Mouse (Mus musculus): ENCODE measurements around the gene Cdr2l. TPM values are rescaled to one million over a fixed set of nuclear protein-coding genes. Genes with fewer than 3 reads are reported as not detected.

Gene Cdr2l
- polyA plus RNA-seq, 1 experiment from 2014 or later = 29.7 TPM

DNA sequence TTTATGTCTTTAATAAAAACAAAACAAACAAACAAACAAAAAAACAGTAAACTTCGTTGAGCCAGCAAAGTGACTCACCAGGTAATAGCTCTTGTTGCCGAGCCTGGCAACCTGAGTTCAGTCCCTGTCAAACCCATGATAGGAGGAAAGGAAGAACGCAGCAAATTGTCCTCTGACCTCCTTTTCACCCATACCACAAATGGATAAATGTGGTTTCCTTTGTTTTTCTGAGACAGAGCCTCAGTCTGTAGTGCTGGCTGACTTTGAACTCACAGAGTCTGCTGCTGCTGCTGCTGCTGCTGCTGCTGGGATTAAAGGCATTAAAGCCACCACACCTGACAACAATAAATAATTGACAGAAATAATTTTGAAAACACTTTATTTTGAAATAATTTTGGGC lies 41.4 kb downstream of the Cdr2l start:
- WGBS = 84% methylated on average over 3 of the region's 3 CpGs
- Histone ChIP-seq H3K4me3 (ENCODE audit: low read depth, low read length) (no peak overlapping the region), H3K36me3 (ENCODE audit: control insufficient read depth, insufficient read depth, low read length) (no peaks in the 10 kb centered on the region; the same call in 1 of the 2 replicates), H3K4me1 (replicated peaks; ENCODE audit: control insufficient read depth, insufficient read depth, low read length) (peaks cover 8% of the 10 kb centered on the region), H3K27ac (ENCODE audit: low read depth, low read length) (no peak overlapping the region), H3K4me2 (ENCODE audit: low read depth, low read length, severe bottlenecking) (no peak overlapping the region), H3K9me3 (ENCODE audit: control insufficient read depth, low read length) (no peaks in the 10 kb centered on the region), H3K9ac (ENCODE audit: low read length) (no peak overlapping the region), H3K27me3 (ENCODE audit: control insufficient read depth, insufficient read depth, low read length) (no peaks in the 10 kb centered on the region)
- DNase-seq (ENCODE audit: low spot score) (no peak), ATAC-seq (replicated peaks; ENCODE audit: low FRiP score) (no peak)

DNA sequence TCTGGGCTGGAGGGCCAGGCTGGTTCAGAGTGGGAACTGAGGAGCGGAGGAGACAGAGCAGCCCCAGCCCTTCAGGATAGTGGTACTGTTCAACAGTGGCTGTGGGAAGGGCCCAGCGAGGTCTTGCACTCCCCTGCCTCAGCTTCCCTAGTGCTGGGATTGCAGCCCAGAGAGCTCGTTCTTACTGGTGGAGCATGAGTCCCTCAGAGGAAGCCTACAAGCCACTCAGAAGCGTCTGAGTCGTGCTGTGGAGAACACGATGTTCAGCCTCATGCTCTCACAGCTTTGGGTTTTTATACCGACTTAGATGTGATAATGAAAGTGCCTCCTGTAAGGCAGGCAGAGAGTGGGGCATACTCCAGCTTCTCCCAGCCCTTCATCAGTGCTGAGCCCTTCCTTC lies 43.0 kb downstream of the Cdr2l start:
- Histone ChIP-seq H3K9ac (ENCODE audit: low read length) (no peak overlapping the region), H3K4me3 (ENCODE audit: low read depth, low read length) (no peak overlapping the region), H3K27ac (ENCODE audit: low read depth, low read length) (no peak overlapping the region), H3K4me1 (replicated peaks; ENCODE audit: control insufficient read depth, insufficient read depth, low read length) (no peaks in the 10 kb centered on the region; the same call in 1 of the 2 replicates), H3K36me3 (ENCODE audit: control insufficient read depth, insufficient read depth, low read length) (peaks cover 1% of the 10 kb centered on the region; the same call in 1 of the 2 replicates), H3K27me3 (ENCODE audit: control insufficient read depth, insufficient read depth, low read length) (no peaks in the 10 kb centered on the region), H3K9me3 (ENCODE audit: control insufficient read depth, low read length) (no peaks in the 10 kb centered on the region), H3K4me2 (ENCODE audit: low read depth, low read length, severe bottlenecking) (no peak overlapping the region)
- no peak for DNase-seq (ENCODE audit: low spot score)
- 87% methylated on average over 7 of the region's 7 CpGs for WGBS
- ATAC-seq (replicated peaks; ENCODE audit: low FRiP score) = no peak

DNA sequence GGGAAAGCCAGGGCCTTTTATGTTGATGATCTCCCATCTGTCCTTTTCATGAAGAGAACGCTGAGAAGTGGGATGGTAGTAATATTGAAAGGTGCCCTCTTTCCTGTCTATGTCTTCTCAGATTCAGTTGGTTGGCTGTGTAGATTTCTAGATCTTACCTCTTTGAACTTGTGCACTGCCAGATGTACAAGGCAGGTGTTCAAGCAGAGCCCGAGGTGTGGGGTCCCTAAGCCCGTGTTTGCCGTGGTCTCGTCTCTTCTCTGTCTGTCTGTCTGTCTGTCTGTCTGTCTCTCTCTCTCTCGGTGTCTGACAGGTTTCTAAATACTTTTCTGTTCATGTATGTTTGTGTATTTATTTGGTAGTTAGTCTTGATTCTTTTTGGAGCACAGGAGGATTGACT lies 44.0 kb downstream of the Cdr2l start:
- 92% methylated on average over 6 of the region's 6 CpGs for WGBS
- ATAC-seq (replicated peaks; ENCODE audit: low FRiP score) = no peak
- H3K36me3 ChIP-seq (ENCODE audit: control insufficient read depth, insufficient read depth, low read length) = peaks cover 4% of the 10 kb centered on the region; the same call in 1 of the 2 replicates

GRCm38 (mm10) chr11:115427482-115428331 lies 46.0 kb downstream of the Cdr2l start:
- H3K36me3 ChIP-seq (ENCODE audit: control insufficient read depth, insufficient read depth, low read length) = peaks cover 13% of the 10 kb centered on the region; the same call in 1 of the 2 replicates
- no peak overlapping the region for H3K4me3 ChIP-seq (ENCODE audit: low read depth, low read length)
- H3K9ac ChIP-seq (ENCODE audit: low read length) = no peak overlapping the region; the same call in 1 of the 2 replicates

More for the DNA sequence above, 44.0 kb downstream of the Cdr2l start:
- DNase-seq (ENCODE audit: low spot score) = no peak
- H3K4me3 ChIP-seq (ENCODE audit: low read depth, low read length) = no peak overlapping the region
- H3K27ac ChIP-seq (ENCODE audit: low read depth, low read length) = no peak overlapping the region
- H3K9ac ChIP-seq (ENCODE audit: low read length) = no peak overlapping the region
- no peaks in the 10 kb centered on the region for H3K9me3 ChIP-seq (ENCODE audit: control insufficient read depth, low read length)
- no peak overlapping the region for H3K4me2 ChIP-seq (ENCODE audit: low read depth, low read length, severe bottlenecking)
- no peaks in the 10 kb centered on the region; the same call in 1 of the 2 replicates for H3K4me1 ChIP-seq (replicated peaks; ENCODE audit: control insufficient read depth, insufficient read depth, low read length)
- H3K27me3 ChIP-seq (ENCODE audit: control insufficient read depth, insufficient read depth, low read length) = no peaks in the 10 kb centered on the region

GRCm38 (mm10) chr11:115429307-115429706 lies 47.6 kb downstream of the Cdr2l start:
- no peaks in the 10 kb centered on the region for H3K27me3 ChIP-seq (ENCODE audit: control insufficient read depth, insufficient read depth, low read length)
- WGBS = 89% methylated on average over 7 of the region's 7 CpGs
- no peak overlapping the region for H3K4me3 ChIP-seq (ENCODE audit: low read depth, low read length)
- no peaks in the 10 kb centered on the region; the same call in 1 of the 2 replicates for H3K4me1 ChIP-seq (replicated peaks; ENCODE audit: control insufficient read depth, insufficient read depth, low read length)
- H3K36me3 ChIP-seq (ENCODE audit: control insufficient read depth, insufficient read depth, low read length) = peaks cover 13% of the 10 kb centered on the region; the same call in 1 of the 2 replicates
- no peak for DNase-seq (ENCODE audit: low spot score)
- H3K9ac ChIP-seq (ENCODE audit: low read length) = no peak overlapping the region
- H3K4me2 ChIP-seq (ENCODE audit: low read depth, low read length, severe bottlenecking) = no peak overlapping the region
- no peak overlapping the region for H3K27ac ChIP-seq (ENCODE audit: low read depth, low read length)
- no peaks in the 10 kb centered on the region for H3K9me3 ChIP-seq (ENCODE audit: control insufficient read depth, low read length)
- ATAC-seq (replicated peaks; ENCODE audit: low FRiP score) = no peak

More at GRCm38 (mm10) chr11:115427482-115428331, 46.0 kb downstream of the Cdr2l start:
- WGBS = 38% methylated on average over 20 of the region's 20 CpGs
- no peak overlapping the region for H3K4me2 ChIP-seq (ENCODE audit: low read depth, low read length, severe bottlenecking)
- ATAC-seq (replicated peaks; ENCODE audit: low FRiP score) = peak; percentile 66
- H3K27ac ChIP-seq (ENCODE audit: low read depth, low read length) = no peak overlapping the region; the same call in 1 of the 2 replicates
- DNase-seq (ENCODE audit: low spot score) = peak; percentile 84
- H3K4me1 ChIP-seq (replicated peaks; ENCODE audit: control insufficient read depth, insufficient read depth, low read length) = no peaks in the 10 kb centered on the region; the same call in 1 of the 2 replicates
- H3K27me3 ChIP-seq (ENCODE audit: control insufficient read depth, insufficient read depth, low read length) = no peaks in the 10 kb centered on the region
- H3K9me3 ChIP-seq (ENCODE audit: control insufficient read depth, low read length) = no peaks in the 10 kb centered on the region

- no peak for DNase-seq (ENCODE audit: low spot score)
- Histone ChIP-seq H3K27ac (ENCODE audit: low read depth, low read length) (no peak overlapping the region), H3K36me3 (ENCODE audit: control insufficient read depth, insufficient read depth, low read length) (peaks cover 13% of the 10 kb centered on the region; the same call in 1 of the 2 replicates), H3K9me3 (ENCODE audit: control insufficient read depth, low read length) (no peaks in the 10 kb centered on the region), H3K4me1 (replicated peaks; ENCODE audit: control insufficient read depth, insufficient read depth, low read length) (peaks cover 3% of the 10 kb centered on the region), H3K4me3 (ENCODE audit: low read depth, low read length) (no peak overlapping the region), H3K27me3 (ENCODE audit: control insufficient read depth, insufficient read depth, low read length) (no peaks in the 10 kb centered on the region; the same call in 1 of the 2 replicates), H3K4me2 (ENCODE audit: low read depth, low read length, severe bottlenecking) (no peak overlapping the region), H3K9ac (ENCODE audit: low read length) (no peak overlapping the region)
- WGBS = 92% methylated on average over 6 of the region's 6 CpGs
- no peak for ATAC-seq (replicated peaks; ENCODE audit: low FRiP score)
These were observed 48.8 kb downstream of the Cdr2l start for GRCm38 (mm10) chr11:115430561-115430960.

GRCm38 (mm10) chr11:115432814-115433213 lies 51.1 kb downstream of the Cdr2l start:
- WGBS = 79% methylated on average over 4 of the region's 4 CpGs
- no peak overlapping the region for H3K9ac ChIP-seq (ENCODE audit: low read length)
- H3K27me3 ChIP-seq (ENCODE audit: control insufficient read depth, insufficient read depth, low read length) = no peaks in the 10 kb centered on the region; the same call in 1 of the 2 replicates

DNA sequence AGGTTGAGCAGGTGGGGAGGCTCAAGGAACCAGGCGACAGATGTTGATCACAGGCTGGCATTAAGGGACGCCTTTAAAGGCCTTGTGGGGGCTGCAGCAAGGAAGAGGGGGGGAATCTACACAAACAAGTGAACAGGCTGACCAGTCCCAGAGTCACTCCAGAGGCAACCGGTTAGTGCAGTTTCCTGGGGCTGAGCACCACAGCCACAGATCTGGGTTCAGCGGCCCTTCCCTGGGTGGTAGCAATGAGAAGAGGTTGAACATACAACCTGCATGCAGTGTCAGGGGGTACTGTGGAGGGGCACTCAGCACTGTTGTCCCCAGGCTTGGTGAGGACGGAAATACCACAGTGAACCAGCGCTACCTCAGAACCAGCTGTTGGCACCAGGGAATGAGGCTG lies 51.6 kb downstream of the Cdr2l start:
- WGBS = 89% methylated on average over 6 of the region's 6 CpGs
- DNase-seq (ENCODE audit: low spot score) (no peak), ATAC-seq (replicated peaks; ENCODE audit: low FRiP score) (no peak)
- no peaks in the 10 kb centered on the region; the same call in 1 of the 2 replicates for H3K27me3 ChIP-seq (ENCODE audit: control insufficient read depth, insufficient read depth, low read length)
- peaks cover 13% of the 10 kb centered on the region; the same call in 1 of the 2 replicates for H3K36me3 ChIP-seq (ENCODE audit: control insufficient read depth, insufficient read depth, low read length)
- H3K4me1 ChIP-seq (replicated peaks; ENCODE audit: control insufficient read depth, insufficient read depth, low read length) = peaks cover 11% of the 10 kb centered on the region
- no peak overlapping the region for H3K4me3 ChIP-seq (ENCODE audit: low read depth, low read length)
- no peak overlapping the region for H3K27ac ChIP-seq (ENCODE audit: low read depth, low read length)
- H3K9me3 ChIP-seq (ENCODE audit: control insufficient read depth, low read length) = no peaks in the 10 kb centered on the region
- H3K9ac ChIP-seq (ENCODE audit: low read length) = no peak overlapping the region
- H3K4me2 ChIP-seq (ENCODE audit: low read depth, low read length, severe bottlenecking) = no peak overlapping the region

More at GRCm38 (mm10) chr11:115432814-115433213, 51.1 kb downstream of the Cdr2l start:
- Histone ChIP-seq H3K9me3 (ENCODE audit: control insufficient read depth, low read length) (no peaks in the 10 kb centered on the region), H3K4me2 (ENCODE audit: low read depth, low read length, severe bottlenecking) (no peak overlapping the region), H3K4me1 (replicated peaks; ENCODE audit: control insufficient read depth, insufficient read depth, low read length) (peaks cover 11% of the 10 kb centered on the region), H3K4me3 (ENCODE audit: low read depth, low read length) (no peak overlapping the region), H3K27ac (ENCODE audit: low read depth, low read length) (no peak overlapping the region), H3K36me3 (ENCODE audit: control insufficient read depth, insufficient read depth, low read length) (peaks cover 13% of the 10 kb centered on the region; the same call in 1 of the 2 replicates)
- DNase-seq (ENCODE audit: low spot score) (no peak), ATAC-seq (replicated peaks; ENCODE audit: low FRiP score) (no peak)

Data from forebrain, embryonic 11.5 days (tissue).